Mouse (Mus musculus): ENCODE results near the gene P2ry14. TPM values are rescaled to one million over a fixed set of nuclear protein-coding genes. Genes with fewer than 3 reads are reported as not detected.
"Not testable (repeated sequence)": the region's sequence is repeated elsewhere in the genome, so short reads cannot be mapped to it uniquely, and the experiment has no call there.

Gene P2ry14
- polyA plus RNA-seq, 1 experiment from 2014 or later = 10.3 TPM

DNA sequence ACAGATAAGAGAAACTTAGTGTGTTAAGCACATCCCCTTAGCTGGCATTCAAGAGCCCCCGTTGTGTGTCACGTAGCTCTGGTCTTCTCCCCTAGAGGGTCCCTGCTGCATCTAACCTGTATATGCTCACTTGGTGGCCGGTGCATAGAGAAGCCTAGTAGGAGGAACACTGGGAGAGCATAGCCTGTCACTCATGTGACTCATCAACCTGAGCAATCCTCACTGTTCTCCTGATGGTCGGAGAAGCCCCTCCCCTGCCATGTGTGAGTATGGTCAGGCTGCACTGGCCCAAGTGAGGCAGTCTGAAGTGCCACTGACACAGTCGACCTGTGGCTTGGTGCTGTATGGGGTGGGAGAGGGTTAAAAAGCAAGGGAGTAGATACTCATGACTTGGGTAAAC is 28.4 kb downstream of the P2ry14 start:
- no peak overlapping the region for H3K27ac ChIP-seq
- no peak overlapping the region for H3K4me2 ChIP-seq (replicated peaks)
- no peaks in the 10 kb centered on the region for H3K27me3 ChIP-seq (replicated peaks)
- no peak for ATAC-seq
- WGBS = 61% methylated on average over 5 of the region's 5 CpGs
- H3K9me3 ChIP-seq = no peaks in the 10 kb centered on the region
- H3K4me1 ChIP-seq (replicated peaks) = peaks cover 10% of the 10 kb centered on the region; the same call in 1 of the 2 replicates
- H3K4me3 ChIP-seq (replicated peaks) = no peak overlapping the region
- H3K9ac ChIP-seq = no peak overlapping the region
- no peaks in the 10 kb centered on the region for H3K36me3 ChIP-seq

DNA sequence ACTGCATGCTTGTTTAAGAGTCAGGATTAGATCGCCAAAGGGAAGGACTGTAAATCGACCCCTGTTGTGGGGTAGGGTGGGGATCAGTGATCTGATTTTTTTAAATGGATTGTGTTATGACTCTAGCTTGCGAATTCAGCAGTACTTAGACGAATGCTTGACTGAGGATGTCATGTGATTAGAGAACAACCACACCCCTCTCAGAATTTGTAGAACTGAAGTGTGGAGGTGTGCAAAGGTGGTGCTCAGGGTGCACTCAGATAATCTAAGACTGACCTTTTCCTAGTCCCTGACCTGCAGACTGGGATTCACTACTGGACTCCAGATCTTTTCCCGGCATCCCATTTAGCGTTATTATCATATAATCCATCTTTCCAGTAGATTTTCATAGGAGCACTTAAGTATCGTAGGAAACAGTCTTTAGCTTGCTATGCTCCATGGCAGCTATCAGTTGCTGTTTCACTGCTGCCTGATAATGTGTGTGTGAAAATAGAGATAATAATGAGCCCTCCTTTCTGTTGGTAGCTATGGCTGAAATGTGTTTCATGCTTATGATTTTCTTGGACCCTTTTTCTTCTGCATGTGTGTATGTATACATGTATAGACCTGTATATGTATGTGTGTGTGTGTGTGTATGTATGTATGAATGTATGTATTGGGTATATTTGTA is 31.5 kb downstream of the P2ry14 start:
- Histone ChIP-seq H3K27me3 (replicated peaks) (no peaks in the 10 kb centered on the region), H3K27ac (0 out of 2 replicates have a peak overlapping the region, but pooled peaks have one; percentile 18), H3K4me3 (replicated peaks) (no peak overlapping the region), H3K4me2 (replicated peaks) (no peak overlapping the region), H3K36me3 (no peaks in the 10 kb centered on the region), H3K9ac (no peak overlapping the region), H3K9me3 (no peaks in the 10 kb centered on the region), H3K4me1 (replicated peaks) (peaks cover 10% of the 10 kb centered on the region; the same call in 1 of the 2 replicates)
- WGBS = 63% methylated on average over 7 of the region's 7 CpGs
- no peak for ATAC-seq

DNA sequence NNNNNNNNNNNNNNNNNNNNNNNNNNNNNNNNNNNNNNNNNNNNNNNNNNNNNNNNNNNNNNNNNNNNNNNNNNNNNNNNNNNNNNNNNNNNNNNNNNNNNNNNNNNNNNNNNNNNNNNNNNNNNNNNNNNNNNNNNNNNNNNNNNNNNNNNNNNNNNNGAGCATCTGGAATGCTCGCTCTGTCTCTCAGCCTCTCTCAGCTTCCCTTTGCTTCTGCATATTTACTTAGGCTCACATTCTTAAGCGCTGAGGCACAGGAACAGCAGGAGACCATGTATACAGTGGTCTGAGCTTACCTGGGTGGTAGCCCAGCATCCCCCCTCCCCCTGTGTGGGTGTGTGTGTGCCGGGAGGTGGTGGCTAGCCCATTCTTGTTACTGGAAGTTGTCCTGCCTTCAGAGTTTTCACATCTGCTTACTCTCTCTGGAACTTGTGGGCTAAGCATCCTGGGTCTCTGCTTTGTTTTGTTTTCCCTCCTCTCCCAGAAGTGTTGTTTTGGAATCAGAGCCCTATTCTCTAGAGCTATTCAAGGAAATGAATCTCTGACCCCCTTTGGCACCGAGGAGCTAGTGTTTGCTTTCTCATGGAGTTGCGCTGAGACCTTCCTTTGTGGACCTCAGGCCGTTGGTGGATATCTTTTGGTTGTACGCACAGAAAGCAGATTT is 32.2 kb downstream of the P2ry14 start:
- no peaks in the 10 kb centered on the region for H3K27me3 ChIP-seq (replicated peaks)
- WGBS = 36% methylated on average over 7 of the region's 7 CpGs
- 0 out of 2 replicates have a peak overlapping the region, but pooled peaks have one; percentile 7 for H3K4me2 ChIP-seq (replicated peaks)
- H3K36me3 ChIP-seq = no peaks in the 10 kb centered on the region
- ATAC-seq = peak; percentile 57
- H3K4me1 ChIP-seq (replicated peaks) = peaks cover 10% of the 10 kb centered on the region; the same call in 1 of the 2 replicates
- no peak overlapping the region for H3K9ac ChIP-seq
- H3K27ac ChIP-seq = 0 out of 2 replicates have a peak overlapping the region, but pooled peaks have one; percentile 18
- H3K9me3 ChIP-seq = no peaks in the 10 kb centered on the region
- H3K4me3 ChIP-seq (replicated peaks) = no peak overlapping the region

DNA sequence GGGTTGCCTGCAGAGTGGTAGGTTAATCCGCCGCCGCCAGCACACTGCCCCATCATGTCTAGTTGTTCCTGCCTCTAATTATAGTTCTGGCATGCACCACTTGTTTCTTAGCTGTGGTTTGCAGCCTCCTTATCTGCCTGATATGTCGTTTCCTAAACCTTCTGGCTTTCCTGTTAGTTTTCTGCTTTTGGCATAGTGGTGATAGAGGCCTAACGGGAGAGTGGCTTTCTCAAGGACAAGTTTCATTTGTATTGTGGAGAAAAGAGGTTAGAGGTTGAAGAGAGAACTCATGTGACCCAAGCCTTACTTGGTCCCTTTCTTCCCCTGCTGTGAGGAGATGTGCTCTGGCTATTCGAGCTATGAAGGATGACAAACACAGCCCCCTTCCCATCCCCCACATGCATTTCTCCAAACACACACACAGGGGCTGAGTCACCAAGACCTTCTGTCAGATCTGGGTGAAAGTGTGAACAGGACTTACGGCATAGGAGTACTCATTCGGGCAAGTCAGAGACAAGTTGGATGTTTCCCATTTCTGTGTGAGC is 39.4 kb downstream of the P2ry14 start:
- Histone ChIP-seq H3K36me3 (no peaks in the 10 kb centered on the region), H3K4me2 (replicated peaks) (no peak overlapping the region), H3K9ac (no peak overlapping the region), H3K9me3 (no peaks in the 10 kb centered on the region), H3K4me1 (replicated peaks) (no peaks in the 10 kb centered on the region), H3K27ac (no peak overlapping the region), H3K27me3 (replicated peaks) (no peaks in the 10 kb centered on the region), H3K4me3 (replicated peaks) (no peak overlapping the region)
- no peak for ATAC-seq
- 75% methylated on average over 8 of the region's 8 CpGs for WGBS

DNA sequence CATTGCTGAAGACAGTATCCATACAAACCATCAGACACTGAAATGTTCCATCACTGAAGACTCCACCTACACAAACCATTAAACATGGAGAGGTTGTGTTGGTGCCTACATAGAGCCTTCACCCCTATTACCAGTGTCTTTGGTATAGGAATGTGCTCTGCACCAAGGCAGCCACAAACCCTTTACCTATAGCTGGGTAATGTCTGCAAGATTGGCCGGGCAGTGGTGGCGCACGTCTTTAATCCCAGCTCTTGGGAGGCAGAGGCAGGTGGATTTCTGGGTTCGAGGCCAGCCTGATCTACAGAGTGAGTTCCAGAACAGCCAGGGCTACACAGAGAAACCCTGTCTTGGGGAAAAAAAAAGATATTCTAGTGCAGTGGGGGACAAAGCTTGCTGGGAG is 40.1 kb downstream of the P2ry14 start:
- not testable (repeated sequence) for H3K27ac ChIP-seq; H3K9me3 ChIP-seq; H3K27me3 ChIP-seq (replicated peaks); ATAC-seq; H3K36me3 ChIP-seq; H3K9ac ChIP-seq; H3K4me1 ChIP-seq (replicated peaks); H3K4me2 ChIP-seq (replicated peaks); H3K4me3 ChIP-seq (replicated peaks)
- whole genome bisulfite sequencing = 95% methylated on average over 4 of the region's 4 CpGs

DNA sequence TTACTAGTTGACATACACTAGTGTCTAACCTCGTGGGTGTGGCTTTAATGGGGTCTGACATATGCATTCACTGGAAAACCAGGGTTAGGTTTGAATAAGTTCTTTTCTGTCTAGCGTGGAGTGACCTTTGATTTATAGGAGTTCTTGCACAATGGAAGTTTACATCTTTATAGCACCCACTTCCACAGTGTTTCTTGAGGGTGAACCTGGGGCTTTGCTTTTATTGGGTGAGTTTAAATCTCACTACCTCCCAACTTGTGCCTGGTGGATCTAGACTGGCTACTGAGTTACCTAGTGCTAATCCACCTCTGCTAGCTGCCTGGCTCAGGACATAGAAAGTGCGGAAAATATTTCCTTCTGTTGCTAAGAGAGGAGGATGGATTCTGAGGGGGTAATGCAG is 41.5 kb downstream of the P2ry14 start:
- Histone ChIP-seq H3K27ac (no peak overlapping the region), H3K9ac (no peak overlapping the region), H3K27me3 (replicated peaks) (no peaks in the 10 kb centered on the region), H3K9me3 (no peaks in the 10 kb centered on the region), H3K4me2 (replicated peaks) (no peak overlapping the region), H3K4me1 (replicated peaks) (no peaks in the 10 kb centered on the region), H3K4me3 (replicated peaks) (no peak overlapping the region), H3K36me3 (no peaks in the 10 kb centered on the region)
- 72% methylated on average over 3 of the region's 3 CpGs for WGBS
- ATAC-seq = peak; percentile 45; the same call in 1 of the 2 replicates

DNA sequence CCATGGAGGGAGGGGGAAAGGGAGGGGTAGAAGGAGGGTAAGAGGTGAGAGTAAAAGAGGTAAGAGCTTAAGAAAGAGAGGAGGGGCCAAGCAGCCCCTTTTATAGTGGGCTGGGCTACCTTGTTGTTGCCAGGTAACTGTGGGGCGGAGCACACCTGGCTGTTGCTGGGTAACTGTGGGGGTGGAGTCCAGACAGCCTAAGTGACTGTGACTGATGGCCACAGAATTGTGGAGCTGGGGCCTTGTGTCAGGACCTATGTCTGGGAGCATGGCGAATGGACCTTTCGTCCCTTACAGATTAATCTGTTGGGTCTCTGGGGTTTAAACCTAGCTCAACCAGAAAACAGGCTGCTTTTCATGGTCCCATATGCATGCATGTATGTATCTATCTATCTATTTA is 43.6 kb downstream of the P2ry14 start:
- H3K9ac ChIP-seq; ATAC-seq; H3K4me3 ChIP-seq (replicated peaks); H3K4me2 ChIP-seq (replicated peaks); H3K9me3 ChIP-seq; H3K27me3 ChIP-seq (replicated peaks); H3K4me1 ChIP-seq (replicated peaks); H3K27ac ChIP-seq; H3K36me3 ChIP-seq: not testable (repeated sequence)
- 96% methylated on average over 3 of the region's 3 CpGs for WGBS

DNA sequence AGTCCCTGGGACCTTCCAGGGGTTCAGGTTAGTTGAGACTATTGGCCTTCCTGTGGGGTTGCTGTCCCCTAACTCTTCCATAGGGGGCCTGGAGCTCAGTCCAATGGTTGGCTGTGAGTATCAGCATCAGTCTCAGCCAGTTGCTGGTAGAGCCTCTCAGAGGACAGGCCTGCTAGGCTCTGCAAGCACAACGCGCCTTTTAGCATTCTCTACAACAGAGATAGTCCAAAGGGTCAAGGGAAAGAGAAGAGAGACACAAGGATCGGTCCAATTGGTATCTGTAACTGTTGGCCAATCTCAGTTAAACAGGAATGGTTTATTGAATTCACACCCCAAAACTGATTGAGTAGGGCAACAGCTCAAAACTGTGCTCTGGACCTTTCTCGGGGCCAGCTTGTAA is 46.0 kb downstream of the P2ry14 start:
- no peaks in the 10 kb centered on the region for H3K9me3 ChIP-seq
- 95% methylated on average over 4 of the region's 4 CpGs for WGBS
- H3K9ac ChIP-seq = no peak overlapping the region
- no peak overlapping the region for H3K4me3 ChIP-seq (replicated peaks)
- no peak for ATAC-seq
- no peaks in the 10 kb centered on the region for H3K4me1 ChIP-seq (replicated peaks)
- no peak overlapping the region for H3K27ac ChIP-seq
- H3K4me2 ChIP-seq (replicated peaks) = no peak overlapping the region
- no peaks in the 10 kb centered on the region for H3K27me3 ChIP-seq (replicated peaks)
- no peaks in the 10 kb centered on the region for H3K36me3 ChIP-seq

DNA sequence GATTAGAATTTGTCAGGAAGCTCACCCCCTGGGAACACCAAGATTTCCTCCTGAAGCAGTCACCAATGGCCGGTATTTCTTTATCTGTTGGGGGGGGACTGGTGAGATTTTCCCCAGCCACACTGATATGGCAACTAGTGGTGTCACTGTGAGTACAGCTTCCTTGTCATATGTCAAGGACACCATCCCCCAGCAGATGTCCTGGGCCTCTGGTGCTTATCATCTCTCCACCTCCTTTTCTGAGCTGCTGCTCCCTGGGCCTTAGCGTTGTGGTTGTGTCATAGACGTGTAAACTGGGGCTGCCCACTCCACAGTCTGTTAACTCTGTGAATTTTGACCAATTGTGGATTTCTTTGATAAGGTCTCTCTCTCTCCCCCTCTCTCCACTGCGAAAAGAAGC is 49.0 kb downstream of the P2ry14 start:
- ATAC-seq = no peak
- no peak overlapping the region for H3K4me3 ChIP-seq (replicated peaks)
- H3K4me1 ChIP-seq (replicated peaks) = no peaks in the 10 kb centered on the region
- H3K36me3 ChIP-seq = no peaks in the 10 kb centered on the region
- 69% methylated on average over 4 of the region's 4 CpGs for WGBS
- no peak overlapping the region for H3K9ac ChIP-seq
- H3K4me2 ChIP-seq (replicated peaks) = no peak overlapping the region
- H3K27me3 ChIP-seq (replicated peaks) = no peaks in the 10 kb centered on the region
- H3K9me3 ChIP-seq = no peaks in the 10 kb centered on the region
- no peak overlapping the region for H3K27ac ChIP-seq

DNA sequence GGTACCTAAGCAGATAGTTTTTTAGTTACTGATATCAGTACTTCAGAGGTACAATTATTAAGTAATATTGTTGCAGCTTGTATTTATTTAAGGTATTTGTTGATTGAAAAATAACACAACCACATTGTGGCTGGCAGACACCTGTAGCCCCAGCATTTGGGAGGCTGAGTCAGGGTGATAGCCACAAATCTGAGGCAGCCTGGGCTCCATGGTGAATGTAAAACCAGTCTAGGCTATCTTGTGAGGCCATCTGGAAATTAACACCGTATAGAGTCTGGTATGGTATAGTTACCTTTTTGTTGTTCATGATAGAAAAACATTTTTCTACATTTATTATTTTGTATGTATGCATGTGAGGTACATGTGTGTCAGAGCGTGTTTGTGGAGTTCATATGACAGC is 51.3 kb downstream of the P2ry14 start:
- no peak for ATAC-seq
- 92% methylated on average over 2 of the region's 2 CpGs for WGBS

DNA sequence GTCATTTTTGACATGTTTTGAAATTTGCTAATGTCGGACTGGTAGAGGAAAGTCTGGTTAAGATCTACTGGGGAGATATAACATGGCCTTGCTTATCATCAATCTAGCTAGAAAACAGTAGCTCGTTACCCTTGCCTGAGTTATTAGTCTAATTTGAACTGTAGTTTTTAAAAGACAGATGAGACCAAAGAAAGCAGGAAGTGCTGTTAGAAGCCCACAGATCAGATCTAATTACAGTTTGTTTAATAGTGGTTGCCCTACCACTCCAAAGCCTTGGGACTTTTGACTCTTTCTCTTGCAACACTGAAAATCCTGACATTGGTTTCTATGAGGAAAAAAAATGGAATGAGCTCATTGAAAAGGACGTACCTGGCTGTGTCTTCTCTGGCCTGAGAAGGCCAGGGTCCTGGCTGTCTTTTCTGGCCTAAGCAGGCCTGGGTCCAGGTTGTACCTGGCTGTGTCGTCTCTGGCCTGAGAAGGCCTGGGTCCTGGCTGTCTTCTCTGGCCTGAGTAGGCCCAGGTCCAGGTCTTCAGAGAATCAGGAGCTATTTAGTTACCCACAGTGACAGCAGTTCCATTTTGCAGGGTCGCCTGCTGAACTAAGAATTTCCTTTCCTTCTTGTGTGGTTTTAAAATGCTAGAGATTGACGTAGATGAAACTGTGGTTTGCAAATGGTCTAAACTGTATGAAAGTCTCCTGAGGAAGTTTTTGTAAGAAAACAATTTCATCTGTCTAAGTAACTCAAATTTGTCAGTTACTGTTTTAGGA is 52.0 kb downstream of the P2ry14 start, which contains the start of gene Gpr171:
Gene Gpr171, minus strand, starts transcription at position 604 of the 769 bp plus-strand sequence.
- ATAC-seq = no peak
- H3K4me3 ChIP-seq (replicated peaks) = no peak within 1 kb of the TSS
- H3K27ac ChIP-seq = no peak within 1 kb of the TSS
- 60% methylated on average over 6 of the region's 6 CpGs for WGBS
- no peaks in the 10 kb centered on the region for H3K4me1 ChIP-seq (replicated peaks)
- H3K9ac ChIP-seq = no peak within 1 kb of the TSS
- no peak within 1 kb of the TSS for H3K4me2 ChIP-seq (replicated peaks)
- H3K27me3 ChIP-seq (replicated peaks) = no peaks in the 10 kb centered on the region
- no peaks in the 10 kb centered on the region for H3K9me3 ChIP-seq
- H3K36me3 ChIP-seq = no peaks in the 10 kb centered on the region

More for the DNA sequence above, 51.3 kb downstream of the P2ry14 start:
- Histone ChIP-seq H3K4me3 (replicated peaks) (no peak overlapping the region), H3K4me2 (replicated peaks) (no peak overlapping the region), H3K4me1 (replicated peaks) (no peaks in the 10 kb centered on the region), H3K9ac (no peak overlapping the region), H3K27ac (no peak overlapping the region), H3K9me3 (no peaks in the 10 kb centered on the region), H3K36me3 (no peaks in the 10 kb centered on the region), H3K27me3 (replicated peaks) (no peaks in the 10 kb centered on the region)

DNA sequence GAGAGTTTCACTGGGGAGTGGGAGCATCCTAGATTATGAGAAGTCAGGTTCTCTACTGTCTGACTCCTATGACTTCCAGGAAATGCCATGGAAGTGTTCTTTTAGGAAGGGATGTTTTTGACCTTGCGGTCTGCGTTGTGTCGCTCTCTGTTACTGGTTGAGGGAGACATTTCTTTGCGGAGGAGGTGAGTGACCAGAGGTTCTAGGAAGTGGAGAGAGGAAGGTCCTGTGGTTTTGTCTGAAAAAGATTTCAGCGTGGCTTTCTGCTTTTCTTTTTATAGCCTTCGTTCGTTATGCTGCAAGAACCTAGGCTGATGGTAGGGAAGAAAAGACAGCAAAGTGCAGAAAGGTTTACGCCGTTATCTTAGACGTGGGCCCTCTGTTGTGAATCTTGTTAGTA is 54.9 kb downstream of the P2ry14 start:
- 87% methylated on average over 10 of the region's 10 CpGs for WGBS
- H3K4me2 ChIP-seq (replicated peaks) = no peak overlapping the region
- no peaks in the 10 kb centered on the region for H3K9me3 ChIP-seq
- no peak overlapping the region for H3K27ac ChIP-seq
- no peak overlapping the region for H3K4me3 ChIP-seq (replicated peaks)
- H3K27me3 ChIP-seq (replicated peaks) = no peaks in the 10 kb centered on the region
- H3K9ac ChIP-seq = no peak overlapping the region
- no peaks in the 10 kb centered on the region for H3K36me3 ChIP-seq
- no peak for ATAC-seq
- H3K4me1 ChIP-seq (replicated peaks) = no peaks in the 10 kb centered on the region
